Mouse (Mus musculus) lung, postnatal 0 days (tissue): ENCODE results near the gene Ces4a.

Source experiments
- CTCF ChIP-seq: IDR thresholded peaks from 2 replicates; pipeline ENCODE4 v1.5.1; 2016; ENCODE audit warnings: antibody characterized with exemption, mild to moderate bottlenecking
- EP300 ChIP-seq: IDR thresholded peaks from 2 replicates; pipeline ENCODE4 v1.6.1; 2016; ENCODE audit warnings: antibody characterized with exemption, mild to moderate bottlenecking, control low read depth

DNA sequence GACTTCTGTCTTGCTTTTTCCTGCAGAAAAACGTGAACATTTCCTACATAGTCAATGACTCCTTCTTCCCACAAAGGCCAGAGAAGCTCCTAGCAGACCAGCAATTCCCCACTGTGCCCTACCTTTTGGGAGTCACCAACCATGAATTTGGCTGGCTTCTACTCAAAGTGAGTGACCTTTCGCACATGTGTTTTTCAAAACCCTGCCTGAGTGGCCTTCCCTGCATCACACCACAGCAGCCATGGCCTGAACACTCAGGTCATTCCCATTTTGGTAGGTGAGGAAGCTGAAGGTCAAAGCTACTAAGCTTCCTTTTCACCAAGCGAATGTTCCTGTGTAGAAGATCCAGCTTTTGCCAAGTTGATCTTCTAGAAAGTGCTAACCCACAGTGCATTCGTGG, 43.0 kb upstream of the Ces4a start:
- TF ChIP-seq CTCF (no peak), EP300 (no peak)
